Mouse (Mus musculus) MEL (cell line): ENCODE data around the gene Coq6. TPM values are rescaled to one million over a fixed set of nuclear protein-coding genes. Genes with fewer than 3 reads are reported as not detected.
A peak's percentile ranks its signal among the peaks of the same experiment; 100 is the strongest.

Experiments
- DNase-seq: peaks from one replicate; pipeline ENCODE4 v3.0.0; 2011; ENCODE audit warnings: low read depth, low spot score
- H3K27ac ChIP-seq: 2 replicates; pipeline ENCODE4 v1.5.1; 2012; ENCODE audit warnings: low read depth, mild to moderate bottlenecking, control low read depth, low read length, moderate library complexity; ENCODE audit not compliant: control insufficient read depth
- H3K27me3 ChIP-seq, 2 experiments: fragments of 150-350 bp in 1 of 2; sonication (generic) in 1 of 2; 2 replicates each; pipeline ENCODE4 v1.6.1; 2012; ENCODE audit warnings: low read length in 2 of 2, mild to moderate bottlenecking in 2 of 2, improper control_type of control experiment in 1 of 2, moderate library complexity in 1 of 2; ENCODE audit not compliant: insufficient read depth in 2 of 2, control insufficient read depth in 1 of 2
- H3K36me3 ChIP-seq, 2 experiments: 2 replicates each; pipeline ENCODE4 v1.6.1; 2012 to 2014; ENCODE audit warnings: low read length in 2 of 2, improper control_type of control experiment in 1 of 2, inconsistent platforms in 1 of 2, mild to moderate bottlenecking in 1 of 2; ENCODE audit not compliant: insufficient read depth in 2 of 2, control insufficient read depth in 1 of 2
- H3K4me1 ChIP-seq, 2 experiments: fragments of 150-350 bp in 1 of 2; sonication (generic) in 1 of 2; 2 replicates each; pipeline ENCODE4 v1.6.1; 2012; ENCODE audit warnings: low read length in 2 of 2, improper control_type of control experiment in 1 of 2, mild to moderate bottlenecking in 1 of 2; ENCODE audit not compliant: insufficient read depth in 2 of 2, control insufficient read depth in 1 of 2
- H3K4me3 ChIP-seq, 2 experiments: fragments of 150-350 bp in 1 of 2; sonication (generic) in 1 of 2; 2 replicates each; pipeline ENCODE4 v1.5.1; 2012; ENCODE audit warnings: low read depth in 2 of 2, low read length in 2 of 2, mild to moderate bottlenecking in 2 of 2, moderate library complexity in 2 of 2, control low read depth in 1 of 2, improper control_type of control experiment in 1 of 2; ENCODE audit not compliant: control insufficient read depth in 1 of 2, insufficient read depth in 1 of 2
- H3K79me2 ChIP-seq: 2 replicates; pipeline ENCODE4 v1.6.1; 2012; ENCODE audit warnings: mild to moderate bottlenecking, low read length, moderate library complexity; ENCODE audit not compliant: control insufficient read depth, poor library complexity, insufficient read depth
- H3K9ac ChIP-seq: 2 replicates; pipeline ENCODE4 v1.6.1; 2012; ENCODE audit warnings: low read depth, mild to moderate bottlenecking, control low read depth, low read length, moderate library complexity; ENCODE audit not compliant: control insufficient read depth, poor library complexity, severe bottlenecking
- H3K9me3 ChIP-seq: fragments of 150-350 bp; sonication (generic); replicated peaks from 2 replicates; pipeline ENCODE4 v1.6.1; 2012; ENCODE audit warnings: mild to moderate bottlenecking, low read length, improper control_type of control experiment, moderate library complexity; ENCODE audit not compliant: insufficient read depth
- BHLHE40 ChIP-seq: IDR thresholded peaks from 2 replicates; pipeline ENCODE4 v1.6.1; 2012; ENCODE audit warnings: low read depth, mild to moderate bottlenecking, inconsistent platforms, low read length, improper control_type of control experiment, borderline replicate concordance
- CHD1 ChIP-seq: IDR thresholded peaks from 2 replicates; pipeline ENCODE4 v1.6.1; 2012; ENCODE audit warnings: low read depth, mild to moderate bottlenecking, inconsistent platforms, low read length, improper control_type of control experiment
- CHD2 ChIP-seq: IDR thresholded peaks from 2 replicates; pipeline ENCODE4 v1.6.1; 2011; ENCODE audit warnings: low read length, improper control_type of control experiment
- CTCF ChIP-seq, 3 experiments: IDR thresholded peaks in 2 of 3; conservative IDR thresholded peaks in 1 of 3; 2 replicates each; pipeline ENCODE4 v1.5.1; 2011 to 2012; ENCODE audit warnings: low read length in 3 of 3, low read depth in 2 of 3, mild to moderate bottlenecking in 2 of 3, improper control_type of control experiment in 1 of 3, inconsistent platforms in 1 of 3, mixed read lengths in 1 of 3, moderate library complexity in 1 of 3; ENCODE audit not compliant: control insufficient read depth in 1 of 3, insufficient read depth in 1 of 3, poor library complexity in 1 of 3, severe bottlenecking in 1 of 3
- EP300 ChIP-seq, 2 experiments: IDR thresholded peaks; 2 replicates each; pipeline ENCODE4 v1.6.1; 2011; ENCODE audit warnings: improper control_type of control experiment in 2 of 2, low read length in 2 of 2, low read depth in 1 of 2, mild to moderate bottlenecking in 1 of 2
- ETS1 ChIP-seq: IDR thresholded peaks from 2 replicates; pipeline ENCODE4 v1.6.1; 2012; ENCODE audit warnings: low read depth, mild to moderate bottlenecking, inconsistent platforms, low read length, improper control_type of control experiment, moderate library complexity
- GABPA ChIP-seq: IDR thresholded peaks from 2 replicates; pipeline ENCODE4 v1.6.1; 2012; ENCODE audit warnings: low read depth, mild to moderate bottlenecking, inconsistent platforms, low read length, improper control_type of control experiment, moderate library complexity
- HCFC1 ChIP-seq: IDR thresholded peaks from 2 replicates; pipeline ENCODE4 v1.6.1; 2012; ENCODE audit warnings: low read depth, mild to moderate bottlenecking, inconsistent platforms, low read length, improper control_type of control experiment, moderate library complexity
- KAT2A ChIP-seq: conservative IDR thresholded peaks from 2 replicates; pipeline ENCODE4 v1.6.1; 2012; ENCODE audit warnings: low read depth, low read length, improper control_type of control experiment, inconsistent platforms
- MAFK ChIP-seq: IDR thresholded peaks from 2 replicates; pipeline ENCODE4 v1.6.1; 2011; ENCODE audit warnings: low read depth, mild to moderate bottlenecking, low read length, improper control_type of control experiment, borderline replicate concordance
- MAX ChIP-seq: IDR thresholded peaks from 2 replicates; pipeline ENCODE4 v1.6.1; 2011; ENCODE audit warnings: low read length, improper control_type of control experiment
- MAZ ChIP-seq: IDR thresholded peaks from 2 replicates; pipeline ENCODE4 v1.6.1; 2012; ENCODE audit warnings: low read depth, mild to moderate bottlenecking, inconsistent platforms, low read length, improper control_type of control experiment
- MEF2A ChIP-seq: IDR thresholded peaks from 2 replicates; pipeline ENCODE4 v1.6.1; 2014; ENCODE audit warnings: low read depth, mild to moderate bottlenecking, inconsistent platforms, low read length, improper control_type of control experiment; ENCODE audit not compliant: poor library complexity, insufficient replicate concordance, severe bottlenecking; ENCODE audit errors: extremely low read depth
- MXI1 ChIP-seq: IDR thresholded peaks from 2 replicates; pipeline ENCODE4 v1.6.1; 2011; ENCODE audit warnings: mild to moderate bottlenecking, low read depth, low read length, improper control_type of control experiment
- MYB ChIP-seq: IDR thresholded peaks from 2 replicates; pipeline ENCODE4 v1.6.1; 2011; ENCODE audit warnings: mild to moderate bottlenecking, low read depth, low read length, improper control_type of control experiment
- NELFE ChIP-seq: IDR thresholded peaks from 2 replicates; pipeline ENCODE4 v1.6.1; 2011; ENCODE audit warnings: low read depth, low read length, improper control_type of control experiment
- NRF1 ChIP-seq: IDR thresholded peaks from 2 replicates; pipeline ENCODE4 v1.6.1; 2014; ENCODE audit warnings: low read depth, mild to moderate bottlenecking, inconsistent platforms, low read length, improper control_type of control experiment, moderate library complexity; ENCODE audit not compliant: poor library complexity, insufficient read depth, severe bottlenecking
- POLR2A ChIP-seq, 2 experiments: IDR thresholded peaks; 2 replicates each; pipeline ENCODE4 v1.6.1; 2011 to 2012; ENCODE audit warnings: low read length in 2 of 2, mild to moderate bottlenecking in 2 of 2, control low read depth in 1 of 2, improper control_type of control experiment in 1 of 2, low read depth in 1 of 2, moderate library complexity in 1 of 2; ENCODE audit not compliant: control insufficient read depth in 1 of 2, insufficient read depth in 1 of 2, poor library complexity in 1 of 2
- SIN3A ChIP-seq: IDR thresholded peaks from 2 replicates; pipeline ENCODE4 v1.6.1; 2012; ENCODE audit warnings: low read length, improper control_type of control experiment, inconsistent platforms
- SMC3 ChIP-seq: IDR thresholded peaks from 2 replicates; pipeline ENCODE4 v1.6.1; 2011; ENCODE audit warnings: low read depth, low read length, improper control_type of control experiment
- TAL1 ChIP-seq: IDR thresholded peaks from 2 replicates; pipeline ENCODE4 v1.6.1; 2012; ENCODE audit warnings: mild to moderate bottlenecking, inconsistent platforms, low read length, moderate library complexity, mixed read lengths
- TBP ChIP-seq: IDR thresholded peaks from 2 replicates; pipeline ENCODE4 v1.8.0; 2011; ENCODE audit warnings: low read depth, low read length, improper control_type of control experiment
- TCF12 ChIP-seq: IDR thresholded peaks from 2 replicates; pipeline ENCODE4 v1.6.1; 2014; ENCODE audit warnings: low read depth, mild to moderate bottlenecking, inconsistent platforms, low read length, improper control_type of control experiment, moderate library complexity
- USF1 ChIP-seq: IDR thresholded peaks from 2 replicates; pipeline ENCODE4 v1.6.1; 2014; ENCODE audit warnings: low read depth, mild to moderate bottlenecking, inconsistent platforms, low read length, improper control_type of control experiment, moderate library complexity
- USF2 ChIP-seq, 2 experiments: IDR thresholded peaks; 2 replicates each; pipeline ENCODE4 v1.6.1; 2011 to 2012; ENCODE audit warnings: improper control_type of control experiment in 2 of 2, low read length in 2 of 2, borderline replicate concordance in 1 of 2, inconsistent platforms in 1 of 2, low read depth in 1 of 2, mild to moderate bottlenecking in 1 of 2; ENCODE audit not compliant: insufficient read depth in 1 of 2
- ZC3H11A ChIP-seq: IDR thresholded peaks from 2 replicates; pipeline ENCODE4 v1.6.1; 2012; ENCODE audit warnings: low read depth, mild to moderate bottlenecking, inconsistent platforms, low read length, improper control_type of control experiment
- ZKSCAN1 ChIP-seq: IDR thresholded peaks from 2 replicates; pipeline ENCODE4 v1.6.1; 2012; ENCODE audit warnings: low read depth, mild to moderate bottlenecking, inconsistent platforms, low read length, improper control_type of control experiment, moderate library complexity
- ZMIZ1 ChIP-seq: IDR thresholded peaks from 2 replicates; pipeline ENCODE4 v1.6.1; 2012; ENCODE audit warnings: low read depth, mild to moderate bottlenecking, inconsistent platforms, low read length, improper control_type of control experiment, moderate library complexity
- ZNF384 ChIP-seq: IDR thresholded peaks from 2 replicates; pipeline ENCODE4 v1.6.1; 2012; ENCODE audit warnings: low read depth, mild to moderate bottlenecking, inconsistent platforms, low read length, improper control_type of control experiment
- polyA plus RNA-seq, 2 experiments: library from polyadenylated mRNA; stranded (reverse) in 1 of 2; unstranded in 1 of 2; fragments of >175 nt in 1 of 2; fragments of >200 nt in 1 of 2; gene quantifications; 2 replicates each; pipeline versions ENCODE4 v1.2.1 to v1.2.4; 2012; ENCODE audit warnings: low replicate concordance in 2 of 2, low read depth in 1 of 2; ENCODE audit not compliant: insufficient read length in 2 of 2, insufficient read depth in 1 of 2, missing spikeins in 1 of 2
- total RNA-seq: library from RNA; depleted of rRNA; stranded (reverse); fragments of 300-350 nt; gene quantifications from 2 replicates; pipeline ENCODE4 v1.2.3, GENCODE M21; 2012

The Coq6 gene
- total and polyA plus RNA-seq, 3 experiments: 35.2 to 47.1 TPM; not detected in 1

GRCm38 (mm10) chr12:84316006-84316405, 45.5 kb upstream of the Coq6 start:
- no peak for TF ChIP-seq ZKSCAN1
- no peak for TF ChIP-seq EP300 (IDR thresholded peaks at IDR 0.05; ENCODE audit: low read depth in 1 of 2, low read length in 2 of 2)
- no peak for TF ChIP-seq SMC3
- no peak overlapping the region for H3K27ac ChIP-seq
- H3K27me3 ChIP-seq: no peaks in the 10 kb centered on the region
- peak overlapping the region; percentile 81 for H3K9ac ChIP-seq
- no peaks in the 10 kb centered on the region for H3K9me3 ChIP-seq
- peaks cover 28% of the 10 kb centered on the region for H3K79me2 ChIP-seq
- no peak for DNase-seq
- peak overlapping the region; percentile 86 to 91 for H3K4me3 ChIP-seq
- H3K36me3 ChIP-seq: peaks cover 0 to 23% of the 10 kb centered on the region in 2 experiments; a peak in 2 of 4 replicates
- H3K4me1 ChIP-seq: peaks cover 6 to 7% of the 10 kb centered on the region in 2 experiments; a peak in 3 of 4 replicates

GRCm38 (mm10) chr12:84316721-84317621, 44.5 kb upstream of the Coq6 start, which contains the start of gene Zfp410:
Gene Zfp410 (plus strand): TSS chr12:84316852.
- H3K9ac ChIP-seq: peak within 1 kb of the TSS; percentile 81
- peaks cover 0 to 25% of the 10 kb centered on the region in 2 experiments; a peak in 2 of 4 replicates for H3K36me3 ChIP-seq
- peaks cover 28% of the 10 kb centered on the region for H3K79me2 ChIP-seq
- peak within 1 kb of the TSS; percentile 86 to 91 for H3K4me3 ChIP-seq
- H3K27me3 ChIP-seq: no peaks in the 10 kb centered on the region
- H3K9me3 ChIP-seq: no peaks in the 10 kb centered on the region
- peak within 1 kb of the TSS; percentile 59 for H3K27ac ChIP-seq
- peak; percentile 88 for DNase-seq
- peaks cover 7 to 11% of the 10 kb centered on the region in 2 experiments; a peak in 3 of 4 replicates for H3K4me1 ChIP-seq
- TF ChIP-seq MEF2A (no peak), ETS1 (peak; percentile 16; the same call in 1 of the 2 replicates), ZC3H11A (no peak), MAX (no peak), CHD2 (no peak), MYB (no peak), ZMIZ1 (peak; percentile 72), CTCF (IDR thresholded peaks at IDR 0.05 in 2 of 3, conservative IDR thresholded peaks at IDR 0.05 in 1 of 3; ENCODE audit: control insufficient read depth in 1 of 3, insufficient read depth in 1 of 3, low read depth in 2 of 3, low read length in 3 of 3, poor library complexity in 1 of 3, severe bottlenecking in 1 of 3) (no peak), BHLHE40 (no peak), TBP (peak; percentile 57; the same call in 1 of the 2 replicates), CHD1 (no peak), USF2 (IDR thresholded peaks at IDR 0.05; ENCODE audit: borderline replicate concordance in 1 of 2, insufficient read depth in 1 of 2, low read depth in 1 of 2, low read length in 2 of 2) (no peak), MAZ (peak; percentile 26; the same call in 1 of the 2 replicates), GABPA (no peak), SMC3 (no peak), MAFK (no peak), HCFC1 (peak; percentile 82), ZNF384 (no peak), KAT2A (peak; percentile 16; the same call in 1 of the 2 replicates), TCF12 (no peak; the same call in 1 of the 2 replicates), NELFE (peak; percentile 80; the same call in 1 of the 2 replicates), MXI1 (no peak; the same call in 1 of the 2 replicates), USF1 (no peak), POLR2A (IDR thresholded peaks at IDR 0.05; ENCODE audit: control insufficient read depth in 1 of 2, insufficient read depth in 1 of 2, low read depth in 1 of 2, low read length in 2 of 2, poor library complexity in 1 of 2) (peak; percentile 81 to 84; a peak in 3 of 4 replicates), SIN3A (peak; percentile 55; the same call in 1 of the 2 replicates), TAL1 (no peak), NRF1 (no peak)
